Comparison of ENCODE assay signal across 11 mouse cellular contexts in the genomic region with DNA sequence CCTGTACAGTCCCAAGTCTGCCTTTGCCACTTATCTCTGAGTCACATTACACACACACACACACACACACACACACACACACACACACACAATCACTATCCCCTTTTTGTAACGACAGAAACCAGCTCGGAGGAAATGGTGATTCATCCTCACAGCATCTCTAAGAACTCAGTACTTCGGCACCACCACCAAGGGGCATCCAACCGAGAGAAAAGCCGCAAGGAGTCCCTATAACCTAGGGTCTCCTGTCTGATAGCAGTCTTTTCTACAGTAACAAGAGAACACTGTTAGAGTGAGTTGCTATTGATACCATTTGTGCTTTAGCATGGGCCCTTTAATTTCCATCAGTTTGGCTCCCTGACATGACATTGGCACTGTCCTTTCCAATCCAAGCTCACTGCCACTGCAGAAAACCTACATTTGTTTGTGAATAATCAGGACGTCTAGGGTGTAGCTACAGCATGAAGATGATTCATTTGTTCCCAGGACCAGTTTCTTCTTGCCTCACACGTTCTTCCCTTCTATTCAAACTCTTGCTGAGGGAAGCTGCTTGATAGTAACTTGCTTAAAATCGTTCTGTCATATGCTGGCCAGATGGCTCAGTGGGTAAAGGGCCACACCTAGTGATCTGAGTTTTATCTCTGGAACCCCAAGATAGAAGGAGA. TPM values are rescaled to one million over a fixed set of nuclear protein-coding genes. Genes with fewer than 3 reads are reported as not detected.
A peak's percentile ranks its signal among the peaks of the same experiment; 100 is the strongest.
DNase-seq lines count a peak whose midpoint lies in the region; ATAC-seq lines count a peak whose summit lies in the region.
"Had no signal": no experiment of that assay in that cellular context is flagged by ENCODE, and none has a peak within 500 bp of the region (broad histone marks: within the 10 kb centered on the region; RNA-seq: fewer than 3 reads in every experiment).

No protein-coding gene starts in this region.

- no peaks in the 10 kb centered on the region for H3K27me3 ChIP-seq in midbrain, embryonic 14.5 days (ENCODE audit: control insufficient read depth, insufficient read depth, low read length)
- H3K27me3 ChIP-seq in midbrain, embryonic 10.5 days (ENCODE audit: low read depth, poor library complexity, severe bottlenecking), result peaks cover 16% of the 10 kb centered on the region
- no peaks in the 10 kb centered on the region for H3K27me3 ChIP-seq in stomach, embryonic 16.5 days (ENCODE audit: control insufficient read depth, insufficient read depth, low read length)
- H3K27me3 ChIP-seq: neural tube, embryonic 12.5 days had no signal

- H3K4me1 ChIP-seq in midbrain, embryonic 14.5 days (ENCODE audit: control insufficient read depth, insufficient read depth, low read length), result 0 out of 2 replicates have a peak, but pooled peaks cover 8% of the 10 kb centered on the region
- peaks cover 38% of the 10 kb centered on the region for H3K4me1 ChIP-seq in midbrain, embryonic 10.5 days
- H3K4me1 ChIP-seq in stomach, embryonic 16.5 days (ENCODE audit: control insufficient read depth, insufficient read depth, low read length), result 0 out of 2 replicates have a peak, but pooled peaks cover 4% of the 10 kb centered on the region
- H3K4me1 ChIP-seq: neural tube, embryonic 12.5 days had no signal

- no peak overlapping the region for H3K4me3 ChIP-seq in midbrain, embryonic 14.5 days (replicated peaks; ENCODE audit: low read depth, low read length)
- H3K4me3 ChIP-seq in midbrain, embryonic 10.5 days, result no peak overlapping the region
- no peak overlapping the region for H3K4me3 ChIP-seq in stomach, embryonic 16.5 days (replicated peaks; ENCODE audit: low read length)
- H3K4me3 ChIP-seq: heart, embryonic 10.5 days; neural tube, embryonic 12.5 days had no signal

- H3K36me3 ChIP-seq in midbrain, embryonic 14.5 days (ENCODE audit: control insufficient read depth, insufficient read depth, low read length), result no peaks in the 10 kb centered on the region
- H3K36me3 ChIP-seq in midbrain, embryonic 10.5 days, result no peaks in the 10 kb centered on the region
- no peaks in the 10 kb centered on the region for H3K36me3 ChIP-seq in stomach, embryonic 16.5 days (ENCODE audit: control insufficient read depth, insufficient read depth, low read length)
- H3K36me3 ChIP-seq: heart, embryonic 10.5 days; neural tube, embryonic 12.5 days had no signal

- WGBS in midbrain, embryonic 14.5 days, result 37% methylated on average over 8 of the region's 8 CpGs
- WGBS in midbrain, embryonic 10.5 days, result 40% methylated on average over 8 of the region's 8 CpGs
- WGBS in stomach, embryonic 16.5 days, result 40% methylated on average over 8 of the region's 8 CpGs

- H3K9me3 ChIP-seq in midbrain, embryonic 14.5 days (ENCODE audit: control insufficient read depth, low read length), result no peaks in the 10 kb centered on the region
- no peaks in the 10 kb centered on the region for H3K9me3 ChIP-seq in midbrain, embryonic 10.5 days (replicated peaks)
- H3K9me3 ChIP-seq in stomach, embryonic 16.5 days (replicated peaks; ENCODE audit: control insufficient read depth, low read length), result no peaks in the 10 kb centered on the region
- H3K9me3 ChIP-seq: heart, embryonic 10.5 days; neural tube, embryonic 12.5 days had no signal

- no peak overlapping the region for H3K4me2 ChIP-seq in midbrain, embryonic 14.5 days (ENCODE audit: low read length)
- H3K4me2 ChIP-seq in stomach, embryonic 16.5 days (ENCODE audit: low read depth, low read length), result no peak overlapping the region
- H3K4me2 ChIP-seq: neural tube, embryonic 12.5 days had no signal

- no peak for ATAC-seq in midbrain, embryonic 14.5 days (ENCODE audit: low FRiP score, low TSS enrichment)
- ATAC-seq in stomach, embryonic 16.5 days (ENCODE audit: insufficient read depth, low FRiP score), result no peak
- ATAC-seq: inflammation-experienced regulatory T-cells, adult 6 months had no signal

- H3K27ac ChIP-seq in midbrain, embryonic 14.5 days (replicated peaks; ENCODE audit: low read depth, low read length), result no peak overlapping the region
- H3K27ac ChIP-seq in midbrain, embryonic 10.5 days (replicated peaks), result no peak overlapping the region
- H3K27ac ChIP-seq in stomach, embryonic 16.5 days (ENCODE audit: low read length), result peak overlapping the region; percentile 60; the same call in 1 of the 2 replicates
- H3K27ac ChIP-seq: heart, embryonic 10.5 days; neural tube, embryonic 12.5 days had no signal

- no peak overlapping the region for H3K9ac ChIP-seq in midbrain, embryonic 14.5 days (replicated peaks; ENCODE audit: low read length)
- H3K9ac ChIP-seq in stomach, embryonic 16.5 days (ENCODE audit: low read length), result no peak overlapping the region
- H3K9ac ChIP-seq: neural tube, embryonic 12.5 days had no signal

- peak; percentile 34 to 76 for DNase-seq in adrenal gland, adult (ENCODE audit: inconsistent age in 2 of 2, low spot score in 1 of 2)
- no peak for DNase-seq in adrenal gland, adult 8-10 months
- peak; percentile 11 for DNase-seq in midbrain, embryonic 14.5 days
- no peak for DNase-seq in midbrain, embryonic 10.5 days (ENCODE audit: low spot score)
- peak; percentile 15 for DNase-seq in layer of hippocampus, adult 9-11 months
- no peak for DNase-seq in kidney, postnatal 14 days
- DNase-seq in lung, postnatal 14 days, result no peak

RNA-seq across cellular contexts. Expression of a gene that starts 2.0 kb away (rescaled TPM):
- 10 to 100 TPM; 29.0 to 35.6 (median 34.1) TPM for total RNA-seq in adrenal gland, adult 8-10 months (2022)
- polyA plus RNA-seq in midbrain, embryonic 14.5 days (2014; fragmentation: Nextera tagmentation; extraction: Ambion mirVana), result 7.9 and 13.6 TPM in 2 replicates
- polyA plus RNA-seq in midbrain, embryonic 10.5 days (2016; fragmentation: Nextera tagmentation; extraction: Ambion mirVana), result 3.9 and 4.5 TPM in 2 replicates
- 2.3 and 2.5 TPM in 2 replicates for polyA plus RNA-seq in stomach, embryonic 16.5 days (2015; fragmentation: Nextera tagmentation; extraction: Ambion mirVana)

RNA-seq across cellular contexts. Expression of a gene that starts 50.9 kb away (rescaled TPM):
- 100 to 1,000 TPM; 127 to 133 (median 131) TPM for total RNA-seq in adrenal gland, adult 8-10 months (2022)
- polyA plus RNA-seq in midbrain, embryonic 14.5 days (2014; fragmentation: Nextera tagmentation; extraction: Ambion mirVana), result 243 and 255 TPM in 2 replicates
- 213 and 242 TPM in 2 replicates for polyA plus RNA-seq in midbrain, embryonic 10.5 days (2016; fragmentation: Nextera tagmentation; extraction: Ambion mirVana)
- 109 and 130 TPM in 2 replicates for polyA plus RNA-seq in stomach, embryonic 16.5 days (2015; fragmentation: Nextera tagmentation; extraction: Ambion mirVana)

RNA-seq across cellular contexts. Expression of a gene that starts 51.8 kb away (rescaled TPM):
- total RNA-seq in adrenal gland, adult 8-10 months (2022), result 10 to 100 TPM; 62.5 to 76.1 (median 70.7) TPM
- polyA plus RNA-seq in midbrain, embryonic 14.5 days (2014; fragmentation: Nextera tagmentation; extraction: Ambion mirVana), result 72.8 and 79.0 TPM in 2 replicates
- polyA plus RNA-seq in midbrain, embryonic 10.5 days (2016; fragmentation: Nextera tagmentation; extraction: Ambion mirVana), result 93.5 and 102 TPM in 2 replicates
- polyA plus RNA-seq in stomach, embryonic 16.5 days (2015; fragmentation: Nextera tagmentation; extraction: Ambion mirVana), result 92.4 and 104 TPM in 2 replicates

Comparison
In these comparisons a context has a peak if more than half of its experiments do, and no peak if none do; other contexts are left out.
1. DNase-seq: peak in adrenal gland, adult (2 of 2), midbrain, embryonic 14.5 days (single experiment) and layer of hippocampus, adult 9-11 months (single experiment); none in adrenal gland, adult 8-10 months (single experiment), midbrain, embryonic 10.5 days (single experiment), kidney, postnatal 14 days (single experiment) and lung, postnatal 14 days (single experiment).